Mouse (Mus musculus) activated CD4-positive, CD25-positive, alpha-beta regulatory T cell (primary cell): ENCODE results near the gene Mup15. TPM values are rescaled to one million over a fixed set of nuclear protein-coding genes. Genes with fewer than 3 reads are reported as not detected.

Experiments
- polyA plus RNA-seq, 2 experiments: library from polyadenylated mRNA; unstranded; fragments of 100-300 nt; shearing (Covaris generic); gene quantifications; one replicate each; pipeline ENCODE4 v1.2.1; 2017

The Mup15 gene
- polyA plus RNA-seq, result not detected

DNA sequence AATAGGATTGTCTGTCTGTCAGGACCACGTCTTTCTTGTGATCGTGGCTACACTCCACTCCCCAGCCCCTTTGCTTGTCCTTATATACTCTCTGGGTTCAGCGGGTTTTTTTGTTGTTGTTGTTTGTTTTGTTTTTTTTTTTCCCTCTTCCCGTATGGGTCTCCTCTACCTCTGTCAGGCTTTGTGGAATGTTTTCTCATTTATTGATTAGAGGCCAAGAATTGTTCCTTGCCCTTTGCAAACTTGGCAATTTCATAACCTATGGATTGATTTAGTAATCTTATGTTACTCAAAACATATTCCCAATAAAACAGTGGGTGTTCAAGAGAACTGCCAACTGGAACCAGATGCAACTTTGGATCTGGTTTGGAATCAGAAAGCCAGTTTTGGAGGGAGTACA lies at the start of gene Mup15:
Gene Mup15, minus strand, starts transcription at position 101 of the 400 bp plus-strand sequence.

Other genes with a start within 250 kb of the Mup15 start
- not detected for gene Mup13, start 211.5 kb downstream of the Mup15 start, polyA plus RNA-seq
- gene Mup14, start 135.7 kb downstream of the Mup15 start, polyA plus RNA-seq, result 1 to 10 TPM in 1 of 2 experiments, not detected in 1; 1.1 TPM
- gene Mup16, start 79.8 kb upstream of the Mup15 start, polyA plus RNA-seq, result not detected
- not detected for gene Mup17, start 156.1 kb upstream of the Mup15 start, polyA plus RNA-seq
- not detected for gene Mup18, start 234.4 kb upstream of the Mup15 start, polyA plus RNA-seq